Mouse (Mus musculus): ENCODE measurements around the gene Hydin. TPM values are rescaled to one million over a fixed set of nuclear protein-coding genes. Genes with fewer than 3 reads are reported as not detected.

Gene Hydin
- total RNA-seq, 2 experiments from 2014 or later, result 0.07 to 0.36 TPM

GRCm38 (mm10) chr8:110636182-110636581 lies 369.4 kb downstream of the Hydin start:
- DNase-seq, result no peak

- no peak for DNase-seq
These were observed 375.6 kb downstream of the Hydin start for GRCm38 (mm10) chr8:110642331-110642730.

- DNase-seq, result no peak
These were observed 376.4 kb downstream of the Hydin start for GRCm38 (mm10) chr8:110643177-110643576.

- DNase-seq, result no peak
These were observed 377.6 kb downstream of the Hydin start for GRCm38 (mm10) chr8:110644422-110644821.

- DNase-seq, result no peak
These were observed 378.1 kb downstream of the Hydin start for GRCm38 (mm10) chr8:110644901-110645300.

GRCm38 (mm10) chr8:110645340-110645739 lies 378.6 kb downstream of the Hydin start:
- DNase-seq, result no peak

GRCm38 (mm10) chr8:110646064-110646463 lies 379.3 kb downstream of the Hydin start:
- peak; percentile 68 to 90 for DNase-seq

GRCm38 (mm10) chr8:110648577-110648976 lies 381.8 kb downstream of the Hydin start:
- DNase-seq, result no peak

- DNase-seq, result no peak
These were observed 382.5 kb downstream of the Hydin start for GRCm38 (mm10) chr8:110649286-110649685.

- no peak for DNase-seq
These were observed 384.1 kb downstream of the Hydin start for GRCm38 (mm10) chr8:110650838-110651237.

GRCm38 (mm10) chr8:110651847-110652246 lies 385.1 kb downstream of the Hydin start:
- DNase-seq, result peak in 1 of 2 experiments; percentile 46

GRCm38 (mm10) chr8:110654075-110655060 lies 387.6 kb downstream of the Hydin start:
- DNase-seq, result no peak

GRCm38 (mm10) chr8:110655827-110656226 lies 389.1 kb downstream of the Hydin start:
- DNase-seq, result no peak

GRCm38 (mm10) chr8:110657661-110658060 lies 390.9 kb downstream of the Hydin start:
- DNase-seq, result peak in 1 of 2 experiments; percentile 44

Small RNA genes within 50 kb of the gene (microRNA-seq; reads per million reads assigned to microRNA genes)
- gene Gm44489 (0 reads per million in 2 experiments), gene Gm47306 (0 reads per million in 2 experiments)

Other genes with a start within 250 kb of the Hydin start
- gene Chst4, start 227.2 kb upstream of the Hydin start, total RNA-seq (2021), result 1 to 10 TPM; 1.7 to 5.4 TPM
- 1 to 10 TPM; 4.7 to 6.3 TPM for gene Zfp612, start 187.2 kb upstream of the Hydin start, total RNA-seq (2021)
- not detected for gene Gm21964, start 165.8 kb upstream of the Hydin start, total RNA-seq (2021)
- not detected for gene Gm17720, start 164.2 kb upstream of the Hydin start, total RNA-seq (2021)
- gene Calb2, start 98.8 kb upstream of the Hydin start, total RNA-seq (2021), result not detected
- gene Cmtr2, start 51.3 kb upstream of the Hydin start, total RNA-seq (2021), result 1 to 10 TPM; 2.4 to 3.3 TPM

All from heart, adult 18-20 months (tissue).